Mouse (Mus musculus) MEL (cell line): Measurements from ENCODE around the gene Etfbkmt. TPM values are rescaled to one million over a fixed set of nuclear protein-coding genes. Genes with fewer than 3 reads are reported as not detected.
"Not testable (repeated sequence)": the region's sequence is repeated elsewhere in the genome, so short reads cannot be mapped to it uniquely, and the experiment has no call there.

Experiments used
- DNase-seq: peaks from one replicate; pipeline ENCODE4 v3.0.0; 2011; ENCODE audit warnings: low read depth, low spot score
- H3K27ac ChIP-seq: 2 replicates; pipeline ENCODE4 v1.5.1; 2012; ENCODE audit warnings: low read depth, mild to moderate bottlenecking, control low read depth, low read length, moderate library complexity; ENCODE audit not compliant: control insufficient read depth
- H3K27me3 ChIP-seq, 2 experiments: fragments of 150-350 bp in 1 of 2; sonication (generic) in 1 of 2; 2 replicates each; pipeline ENCODE4 v1.6.1; 2012; ENCODE audit warnings: low read length in 2 of 2, mild to moderate bottlenecking in 2 of 2, improper control_type of control experiment in 1 of 2, moderate library complexity in 1 of 2; ENCODE audit not compliant: insufficient read depth in 2 of 2, control insufficient read depth in 1 of 2
- H3K36me3 ChIP-seq, 2 experiments: 2 replicates each; pipeline ENCODE4 v1.6.1; 2012 to 2014; ENCODE audit warnings: low read length in 2 of 2, improper control_type of control experiment in 1 of 2, inconsistent platforms in 1 of 2, mild to moderate bottlenecking in 1 of 2; ENCODE audit not compliant: insufficient read depth in 2 of 2, control insufficient read depth in 1 of 2
- H3K4me1 ChIP-seq, 2 experiments: fragments of 150-350 bp in 1 of 2; sonication (generic) in 1 of 2; 2 replicates each; pipeline ENCODE4 v1.6.1; 2012; ENCODE audit warnings: low read length in 2 of 2, improper control_type of control experiment in 1 of 2, mild to moderate bottlenecking in 1 of 2; ENCODE audit not compliant: insufficient read depth in 2 of 2, control insufficient read depth in 1 of 2
- H3K4me3 ChIP-seq, 2 experiments: fragments of 150-350 bp in 1 of 2; sonication (generic) in 1 of 2; 2 replicates each; pipeline ENCODE4 v1.5.1; 2012; ENCODE audit warnings: low read depth in 2 of 2, low read length in 2 of 2, mild to moderate bottlenecking in 2 of 2, moderate library complexity in 2 of 2, control low read depth in 1 of 2, improper control_type of control experiment in 1 of 2; ENCODE audit not compliant: control insufficient read depth in 1 of 2, insufficient read depth in 1 of 2
- H3K79me2 ChIP-seq: 2 replicates; pipeline ENCODE4 v1.6.1; 2012; ENCODE audit warnings: mild to moderate bottlenecking, low read length, moderate library complexity; ENCODE audit not compliant: control insufficient read depth, poor library complexity, insufficient read depth
- H3K9ac ChIP-seq: 2 replicates; pipeline ENCODE4 v1.6.1; 2012; ENCODE audit warnings: low read depth, mild to moderate bottlenecking, control low read depth, low read length, moderate library complexity; ENCODE audit not compliant: control insufficient read depth, poor library complexity, severe bottlenecking
- H3K9me3 ChIP-seq: fragments of 150-350 bp; sonication (generic); replicated peaks from 2 replicates; pipeline ENCODE4 v1.6.1; 2012; ENCODE audit warnings: mild to moderate bottlenecking, low read length, improper control_type of control experiment, moderate library complexity; ENCODE audit not compliant: insufficient read depth
- CTCF ChIP-seq, 3 experiments: IDR thresholded peaks in 2 of 3; conservative IDR thresholded peaks in 1 of 3; 2 replicates each; pipeline ENCODE4 v1.5.1; 2011 to 2012; ENCODE audit warnings: low read length in 3 of 3, low read depth in 2 of 3, mild to moderate bottlenecking in 2 of 3, improper control_type of control experiment in 1 of 3, inconsistent platforms in 1 of 3, mixed read lengths in 1 of 3, moderate library complexity in 1 of 3; ENCODE audit not compliant: control insufficient read depth in 1 of 3, insufficient read depth in 1 of 3, poor library complexity in 1 of 3, severe bottlenecking in 1 of 3
- E2F4 ChIP-seq: IDR thresholded peaks from 2 replicates; pipeline ENCODE4 v1.6.1; 2011; ENCODE audit warnings: low read depth, low read length, improper control_type of control experiment, borderline replicate concordance
- ETS1 ChIP-seq: IDR thresholded peaks from 2 replicates; pipeline ENCODE4 v1.6.1; 2012; ENCODE audit warnings: low read depth, mild to moderate bottlenecking, inconsistent platforms, low read length, improper control_type of control experiment, moderate library complexity
- GATA1 ChIP-seq: IDR thresholded peaks from 2 replicates; pipeline ENCODE4 v1.6.1; 2011; ENCODE audit warnings: low read depth, low read length, improper control_type of control experiment
- HCFC1 ChIP-seq: IDR thresholded peaks from 2 replicates; pipeline ENCODE4 v1.6.1; 2012; ENCODE audit warnings: low read depth, mild to moderate bottlenecking, inconsistent platforms, low read length, improper control_type of control experiment, moderate library complexity
- KAT2A ChIP-seq: conservative IDR thresholded peaks from 2 replicates; pipeline ENCODE4 v1.6.1; 2012; ENCODE audit warnings: low read depth, low read length, improper control_type of control experiment, inconsistent platforms
- MAFK ChIP-seq: IDR thresholded peaks from 2 replicates; pipeline ENCODE4 v1.6.1; 2011; ENCODE audit warnings: low read depth, mild to moderate bottlenecking, low read length, improper control_type of control experiment, borderline replicate concordance
- MAX ChIP-seq: IDR thresholded peaks from 2 replicates; pipeline ENCODE4 v1.6.1; 2011; ENCODE audit warnings: low read length, improper control_type of control experiment
- MAZ ChIP-seq: IDR thresholded peaks from 2 replicates; pipeline ENCODE4 v1.6.1; 2012; ENCODE audit warnings: low read depth, mild to moderate bottlenecking, inconsistent platforms, low read length, improper control_type of control experiment
- MYB ChIP-seq: IDR thresholded peaks from 2 replicates; pipeline ENCODE4 v1.6.1; 2011; ENCODE audit warnings: mild to moderate bottlenecking, low read depth, low read length, improper control_type of control experiment
- MYC ChIP-seq: IDR thresholded peaks from 2 replicates; pipeline ENCODE4 v1.6.1; 2011; ENCODE audit warnings: low read depth, mild to moderate bottlenecking, low read length, improper control_type of control experiment, moderate library complexity
- POLR2A ChIP-seq, 2 experiments: IDR thresholded peaks; 2 replicates each; pipeline ENCODE4 v1.6.1; 2011 to 2012; ENCODE audit warnings: low read length in 2 of 2, mild to moderate bottlenecking in 2 of 2, control low read depth in 1 of 2, improper control_type of control experiment in 1 of 2, low read depth in 1 of 2, moderate library complexity in 1 of 2; ENCODE audit not compliant: control insufficient read depth in 1 of 2, insufficient read depth in 1 of 2, poor library complexity in 1 of 2
- POLR2AphosphoS2 ChIP-seq: IDR thresholded peaks from 2 replicates; pipeline ENCODE4 v1.6.1; 2011; ENCODE audit warnings: low read length, improper control_type of control experiment
- POLR2AphosphoS5 ChIP-seq: IDR thresholded peaks from 2 replicates; pipeline ENCODE4 v1.6.1; 2012; ENCODE audit warnings: low read depth, borderline replicate concordance, mild to moderate bottlenecking, inconsistent platforms, low read length, moderate library complexity, mixed read lengths
- RAD21 ChIP-seq: IDR thresholded peaks from 2 replicates; pipeline ENCODE4 v1.6.1; 2011; ENCODE audit warnings: mild to moderate bottlenecking, low read depth, low read length, improper control_type of control experiment
- RCOR1 ChIP-seq: IDR thresholded peaks from 2 replicates; pipeline ENCODE4 v1.6.1; 2012; ENCODE audit warnings: low read depth, mild to moderate bottlenecking, inconsistent platforms, low read length, improper control_type of control experiment
- SMC3 ChIP-seq: IDR thresholded peaks from 2 replicates; pipeline ENCODE4 v1.6.1; 2011; ENCODE audit warnings: low read depth, low read length, improper control_type of control experiment
- TAL1 ChIP-seq: IDR thresholded peaks from 2 replicates; pipeline ENCODE4 v1.6.1; 2012; ENCODE audit warnings: mild to moderate bottlenecking, inconsistent platforms, low read length, moderate library complexity, mixed read lengths
- UBTF ChIP-seq: IDR thresholded peaks from 2 replicates; pipeline ENCODE4 v1.6.1; 2012; ENCODE audit warnings: low read depth, mild to moderate bottlenecking, inconsistent platforms, low read length, improper control_type of control experiment, moderate library complexity, borderline replicate concordance; ENCODE audit not compliant: insufficient read depth
- ZC3H11A ChIP-seq: IDR thresholded peaks from 2 replicates; pipeline ENCODE4 v1.6.1; 2012; ENCODE audit warnings: low read depth, mild to moderate bottlenecking, inconsistent platforms, low read length, improper control_type of control experiment
- polyA plus RNA-seq, 2 experiments: library from polyadenylated mRNA; stranded (reverse) in 1 of 2; unstranded in 1 of 2; fragments of >175 nt in 1 of 2; fragments of >200 nt in 1 of 2; gene quantifications; 2 replicates each; pipeline versions ENCODE4 v1.2.1 to v1.2.4; 2012; ENCODE audit warnings: low replicate concordance in 2 of 2, low read depth in 1 of 2; ENCODE audit not compliant: insufficient read length in 2 of 2, insufficient read depth in 1 of 2, missing spikeins in 1 of 2
- total RNA-seq: library from RNA; depleted of rRNA; stranded (reverse); fragments of 300-350 nt; gene quantifications from 2 replicates; pipeline ENCODE4 v1.2.3, GENCODE M21; 2012

Gene Etfbkmt
- total and polyA plus RNA-seq, 3 experiments, result 3.4 to 5.7 TPM; not detected in 1

- Histone ChIP-seq H3K27ac (no peak overlapping the region), H3K9me3 (no peaks in the 10 kb centered on the region), H3K4me3 (no peak overlapping the region), H3K27me3 (no peaks in the 10 kb centered on the region; a peak in 1 of 4 replicates), H3K36me3 (peaks cover 0 to 4% of the 10 kb centered on the region in 2 experiments; a peak in 2 of 4 replicates), H3K79me2 (no peaks in the 10 kb centered on the region), H3K4me1 (peaks cover 2 to 12% of the 10 kb centered on the region in 2 experiments), H3K9ac (no peak overlapping the region)
- TF ChIP-seq KAT2A (no peak), POLR2AphosphoS2 (no peak), RCOR1 (no peak), GATA1 (no peak), HCFC1 (no peak), MYB (no peak), ZC3H11A (no peak), UBTF (no peak), E2F4 (no peak), MAX (no peak), MAZ (no peak), POLR2AphosphoS5 (no peak), POLR2A (IDR thresholded peaks at IDR 0.05; ENCODE audit: control insufficient read depth in 1 of 2, insufficient read depth in 1 of 2, low read depth in 1 of 2, low read length in 2 of 2, poor library complexity in 1 of 2) (no peak), ETS1 (no peak), RAD21 (no peak)
- DNase-seq, result no peak
These were observed 16.6 kb upstream of the Etfbkmt start for GRCm38 (mm10) chr6:149123042-149123441.

- H3K4me3 ChIP-seq, result no peak overlapping the region
- DNase-seq, result peak; percentile 83
- no peak overlapping the region for H3K27ac ChIP-seq
- no peak overlapping the region for H3K9ac ChIP-seq
- H3K27me3 ChIP-seq, result no peaks in the 10 kb centered on the region
- no peaks in the 10 kb centered on the region for H3K9me3 ChIP-seq
- H3K4me1 ChIP-seq, result peaks cover 2 to 12% of the 10 kb centered on the region in 2 experiments
- no peaks in the 10 kb centered on the region for H3K79me2 ChIP-seq
- TF ChIP-seq CTCF (IDR thresholded peaks at IDR 0.05 in 2 of 3, conservative IDR thresholded peaks at IDR 0.05 in 1 of 3; ENCODE audit: control insufficient read depth in 1 of 3, insufficient read depth in 1 of 3, low read depth in 2 of 3, low read length in 3 of 3, poor library complexity in 1 of 3, severe bottlenecking in 1 of 3), result peak; percentile 66 to 87 (median 67)
- no peak for TF ChIP-seq MAFK
- peak; percentile 91 for TF ChIP-seq MYC
- TF ChIP-seq TAL1, result no peak
- TF ChIP-seq POLR2AphosphoS5, result no peak
- peak; percentile 90 for TF ChIP-seq RAD21
- TF ChIP-seq SMC3, result peak; percentile 89
- TF ChIP-seq ZC3H11A, result peak; percentile 91
- TF ChIP-seq, all 39 proteins: peak for 5
- H3K36me3 ChIP-seq, result peaks cover 0 to 4% of the 10 kb centered on the region in 2 experiments; a peak in 2 of 4 replicates
These were observed 13.0 kb upstream of the Etfbkmt start for GRCm38 (mm10) chr6:149126675-149127074.

DNA sequence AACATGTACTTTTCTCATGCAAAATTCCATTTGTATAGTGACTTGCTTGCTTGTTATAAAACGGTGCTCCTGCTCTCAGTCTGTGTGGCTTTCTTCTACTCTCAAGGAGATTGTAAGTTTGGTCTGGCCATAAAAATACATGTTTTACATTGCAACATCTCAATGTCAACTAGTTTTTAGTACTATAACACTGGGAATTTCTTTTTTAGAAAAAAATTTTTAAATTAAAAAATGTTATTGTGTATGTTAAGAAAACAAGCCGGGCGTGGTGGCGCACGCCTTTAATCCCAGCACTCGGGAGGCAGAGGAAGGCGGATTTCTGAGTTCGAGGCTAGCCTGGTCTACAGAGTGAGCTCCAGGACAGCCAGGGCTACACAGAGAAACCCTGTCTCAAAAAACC lies 9.8 kb upstream of the Etfbkmt start, which contains the start of gene Gm10203:
TSS of gene Gm10203 (plus strand) at position 301 of the 400 bp plus-strand sequence.
- not testable (repeated sequence) for H3K9ac ChIP-seq, H3K4me3 ChIP-seq, H3K9me3 ChIP-seq, DNase-seq, H3K79me2 ChIP-seq, H3K27me3 ChIP-seq, H3K36me3 ChIP-seq, H3K27ac ChIP-seq
- H3K4me1 ChIP-seq, result peaks cover 2 to 15% of the 10 kb centered on the region in 2 experiments
